Mouse (Mus musculus): ENCODE data around the gene Pik3ap1. TPM values are rescaled to one million over a fixed set of nuclear protein-coding genes. Genes with fewer than 3 reads are reported as not detected.

The Pik3ap1 gene
- total and polyA plus RNA-seq, 3 experiments: 26.7 to 106 (median 37.4) TPM

- dilution Hi-C loops (cut with MboI; ENCODE audit: extremely low pct_ligation_motif_present, extremely low pct_unique_long_range_greater_than_20kb, low sequenced_read_pairs) (no loop called here), in situ Hi-C loops (cut with MboI; ENCODE audit: low pct_ligation_motif_present, low pct_unique_long_range_greater_than_20kb, low sequenced_read_pairs) (no loop called here)
- H3K4me2 ChIP-seq (ENCODE audit: insufficient read depth, low read depth, poor library complexity, severe bottlenecking): no peak overlapping the region
- TF ChIP-seq NRF1 (IDR thresholded peaks at IDR 0.05; ENCODE audit: low read depth, low read length): no peak
- H3K27me3 ChIP-seq (replicated peaks): no peaks in the 10 kb centered on the region
- no peak overlapping the region for H3K27ac ChIP-seq (ENCODE audit: insufficient read depth, low read depth)
- H3K4me3 ChIP-seq (replicated peaks in 1 of 3; ENCODE audit: low read depth in 2 of 3, low read length in 2 of 3, poor library complexity in 1 of 3): no peak overlapping the region
- no peak for DNase-seq (ENCODE audit: extremely low read depth)
- peaks cover 4 to 32% of the 10 kb centered on the region in 2 experiments for H3K36me3 ChIP-seq (replicated peaks in 1 of 2; ENCODE audit: control insufficient read depth in 1 of 2, insufficient read depth in 1 of 2, low read length in 1 of 2)
- H3K79me2 ChIP-seq (replicated peaks; ENCODE audit: control insufficient read depth, extremely low read depth, insufficient read depth, poor library complexity, severe bottlenecking): peaks cover 61% of the 10 kb centered on the region
- H3K9ac ChIP-seq (ENCODE audit: insufficient read depth, low read depth): no peak overlapping the region
- peaks cover 8 to 64% of the 10 kb centered on the region in 2 experiments for H3K4me1 ChIP-seq (ENCODE audit: control insufficient read depth in 1 of 2, insufficient read depth in 2 of 2)
- no peaks in the 10 kb centered on the region for H3K9me3 ChIP-seq (replicated peaks; ENCODE audit: low read length)
Observed at GRCm38 (mm10) chr19:41364509-41364908, 20.4 kb downstream of the Pik3ap1 start.

GRCm38 (mm10) chr19:41362963-41363362 is 21.9 kb downstream of the Pik3ap1 start:
- TF ChIP-seq IRF4 (IDR thresholded peaks at IDR 0.05; ENCODE audit: low read depth, low read length) (peak; percentile 31; the same call in 1 of the 2 replicates), ZC3H11A (IDR thresholded peaks at IDR 0.05; ENCODE audit: low read depth, low read length) (no peak), MEF2A (IDR thresholded peaks at IDR 0.05; ENCODE audit: borderline replicate concordance, low read depth, low read length) (peak; percentile 34; the same call in 1 of the 2 replicates), SMC3 (IDR thresholded peaks at IDR 0.05; ENCODE audit: low read depth, low read length) (no peak), MAX (IDR thresholded peaks at IDR 0.05; ENCODE audit: low read length) (0 out of 2 replicates have a peak, but pooled peaks have one; percentile 14), EP300 (IDR thresholded peaks at IDR 0.05; ENCODE audit: low read length) (peak; percentile 56), POLR2A (IDR thresholded peaks at IDR 0.05; ENCODE audit: low read depth, low read length) (no peak), BHLHE40 (IDR thresholded peaks at IDR 0.05; ENCODE audit: low read depth, low read length) (0 out of 2 replicates have a peak, but pooled peaks have one; percentile 16), ETS1 (conservative IDR thresholded peaks at IDR 0.05; ENCODE audit: low read depth, low read length) (peak; percentile 78)
- Histone ChIP-seq H3K4me2 (ENCODE audit: insufficient read depth, low read depth, poor library complexity, severe bottlenecking) (no peak overlapping the region), H3K27me3 (replicated peaks) (no peaks in the 10 kb centered on the region), H3K4me3 (replicated peaks in 1 of 3; ENCODE audit: low read depth in 2 of 3, low read length in 2 of 3, poor library complexity in 1 of 3) (no peak overlapping the region), H3K9ac (ENCODE audit: insufficient read depth, low read depth) (no peak overlapping the region), H3K27ac (ENCODE audit: insufficient read depth, low read depth) (no peak overlapping the region), H3K79me2 (replicated peaks; ENCODE audit: control insufficient read depth, extremely low read depth, insufficient read depth, poor library complexity, severe bottlenecking) (peaks cover 60% of the 10 kb centered on the region), H3K36me3 (replicated peaks in 1 of 2; ENCODE audit: control insufficient read depth in 1 of 2, insufficient read depth in 1 of 2, low read length in 1 of 2) (peaks cover 4 to 43% of the 10 kb centered on the region in 2 experiments), H3K4me1 (ENCODE audit: control insufficient read depth in 1 of 2, insufficient read depth in 2 of 2) (peaks cover 8 to 74% of the 10 kb centered on the region in 2 experiments), H3K9me3 (replicated peaks; ENCODE audit: low read length) (no peaks in the 10 kb centered on the region)
- no peak for DNase-seq (ENCODE audit: extremely low read depth)
- in situ Hi-C loops (cut with MboI; ENCODE audit: low pct_ligation_motif_present, low pct_unique_long_range_greater_than_20kb, low sequenced_read_pairs) (no loop called here), dilution Hi-C loops (cut with MboI; ENCODE audit: extremely low pct_ligation_motif_present, extremely low pct_unique_long_range_greater_than_20kb, low sequenced_read_pairs) (no loop called here)

DNA sequence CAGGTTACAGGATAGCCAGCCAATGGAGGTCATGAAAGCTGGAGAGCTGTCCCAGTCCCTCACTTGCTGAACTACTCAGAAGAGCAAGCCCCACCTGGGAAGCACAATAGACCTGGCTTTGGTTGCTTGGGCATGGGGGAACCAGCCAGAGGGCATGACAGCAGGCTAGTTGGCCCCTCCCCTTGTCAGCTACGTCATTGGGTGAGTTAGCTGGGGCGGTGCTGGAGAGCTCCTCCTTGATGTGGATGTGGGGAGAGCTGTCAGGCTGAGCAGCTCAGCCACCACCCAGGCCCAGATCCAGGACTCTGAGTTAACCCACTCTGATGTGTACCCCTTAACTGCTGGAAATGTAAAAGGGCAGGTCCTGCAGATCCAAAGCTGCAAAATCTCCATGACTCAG is 24.4 kb downstream of the Pik3ap1 start:
- dilution Hi-C loops (cut with MboI; ENCODE audit: extremely low pct_ligation_motif_present, extremely low pct_unique_long_range_greater_than_20kb, low sequenced_read_pairs) (no loop called here), in situ Hi-C loops (cut with MboI; ENCODE audit: low pct_ligation_motif_present, low pct_unique_long_range_greater_than_20kb, low sequenced_read_pairs) (no loop called here)
- DNase-seq (ENCODE audit: extremely low read depth): no peak

More for the DNA sequence above, 24.4 kb downstream of the Pik3ap1 start:
- peaks cover 46% of the 10 kb centered on the region for H3K79me2 ChIP-seq (replicated peaks; ENCODE audit: control insufficient read depth, extremely low read depth, insufficient read depth, poor library complexity, severe bottlenecking)
- no peaks in the 10 kb centered on the region for H3K9me3 ChIP-seq (replicated peaks; ENCODE audit: low read length)
- no peak overlapping the region for H3K27ac ChIP-seq (ENCODE audit: insufficient read depth, low read depth)
- peaks cover 5 to 71% of the 10 kb centered on the region in 2 experiments for H3K4me1 ChIP-seq (ENCODE audit: control insufficient read depth in 1 of 2, insufficient read depth in 2 of 2)
- H3K4me3 ChIP-seq (replicated peaks in 1 of 3; ENCODE audit: low read depth in 2 of 3, low read length in 2 of 3, poor library complexity in 1 of 3): no peak overlapping the region
- H3K27me3 ChIP-seq (replicated peaks): no peaks in the 10 kb centered on the region
- TF ChIP-seq SIN3A (IDR thresholded peaks at IDR 0.05; ENCODE audit: low read length) (no peak), KAT2A (IDR thresholded peaks at IDR 0.05; ENCODE audit: insufficient replicate concordance, low read length) (no peak), SMC3 (IDR thresholded peaks at IDR 0.05; ENCODE audit: low read depth, low read length) (no peak), ZNF384 (IDR thresholded peaks at IDR 0.05; ENCODE audit: low read depth, low read length) (no peak), RAD21 (IDR thresholded peaks at IDR 0.05; ENCODE audit: low read depth, low read length) (no peak), IRF4 (IDR thresholded peaks at IDR 0.05; ENCODE audit: low read depth, low read length) (no peak), JUN (IDR thresholded peaks at IDR 0.05; ENCODE audit: insufficient read depth, low read depth, low read length) (no peak), MAX (IDR thresholded peaks at IDR 0.05; ENCODE audit: low read length) (no peak), TBP (conservative IDR thresholded peaks at IDR 0.05; ENCODE audit: low read depth, low read length) (no peak), EP300 (IDR thresholded peaks at IDR 0.05; ENCODE audit: low read length) (no peak), E2F4 (IDR thresholded peaks at IDR 0.05; ENCODE audit: insufficient replicate concordance, low read depth, low read length) (no peak), CTCF (conservative IDR thresholded peaks at IDR 0.05 in 1 of 2, IDR thresholded peaks at IDR 0.05 in 1 of 2; ENCODE audit: low read depth in 2 of 2, low read length in 2 of 2) (no peak), POLR2AphosphoS2 (IDR thresholded peaks at IDR 0.05; ENCODE audit: low read depth, low read length) (no peak), POLR2A (IDR thresholded peaks at IDR 0.05; ENCODE audit: low read depth, low read length) (no peak), NRF1 (IDR thresholded peaks at IDR 0.05; ENCODE audit: low read depth, low read length) (no peak), ELF1 (IDR thresholded peaks at IDR 0.05; ENCODE audit: low read depth, low read length) (no peak), MYC (IDR thresholded peaks at IDR 0.05; ENCODE audit: low read depth, low read length) (no peak), HCFC1 (IDR thresholded peaks at IDR 0.05; ENCODE audit: low read depth, low read length) (no peak), TCF12 (IDR thresholded peaks at IDR 0.05; ENCODE audit: low read depth, low read length) (no peak)
- no peak overlapping the region for H3K4me2 ChIP-seq (ENCODE audit: insufficient read depth, low read depth, poor library complexity, severe bottlenecking)
- H3K36me3 ChIP-seq (replicated peaks in 1 of 2; ENCODE audit: control insufficient read depth in 1 of 2, insufficient read depth in 1 of 2, low read length in 1 of 2): peaks cover 10 to 63% of the 10 kb centered on the region in 2 experiments
- H3K9ac ChIP-seq (ENCODE audit: insufficient read depth, low read depth): no peak overlapping the region

Data from CH12.LX (cell line).